Mouse (Mus musculus) layer of hippocampus, adult 9-10 months (tissue): ENCODE measurements around the gene 1700008O03Rik.

ENCODE experiments used
- DNase-seq: peaks from one replicate; pipeline ENCODE4 v3.0.0; 2022; ENCODE audit warnings: low spot score

1700008O03Rik gene

DNA sequence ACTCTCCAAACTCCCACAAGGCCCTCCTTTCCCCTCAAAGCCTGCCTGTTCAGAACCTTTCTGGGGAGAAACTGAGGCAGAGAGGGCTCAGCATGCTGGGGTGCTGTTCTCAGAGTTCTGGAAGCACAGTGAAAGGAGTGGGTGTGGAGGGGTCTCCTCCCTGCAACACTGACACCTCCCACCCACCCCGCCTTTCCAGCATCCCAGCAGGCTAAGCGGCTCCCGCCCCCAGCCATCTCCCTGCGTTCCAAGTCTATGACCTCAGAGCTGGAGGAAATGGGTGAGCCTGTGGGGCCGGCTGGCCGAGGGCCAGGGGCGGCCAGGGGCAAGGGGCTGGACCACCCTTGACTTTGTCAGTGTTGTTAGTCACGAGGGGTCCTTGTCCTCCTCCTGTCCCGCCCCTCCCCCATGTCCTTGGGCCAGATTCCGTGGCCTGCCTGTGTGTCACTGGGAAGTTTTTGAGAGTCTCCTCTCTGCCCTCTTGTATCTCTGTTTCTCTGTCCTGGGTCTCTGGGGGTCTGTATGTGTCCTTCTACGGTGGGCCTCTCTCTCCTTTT lies 42.1 kb downstream of the 1700008O03Rik start:
- no peak for DNase-seq

DNA sequence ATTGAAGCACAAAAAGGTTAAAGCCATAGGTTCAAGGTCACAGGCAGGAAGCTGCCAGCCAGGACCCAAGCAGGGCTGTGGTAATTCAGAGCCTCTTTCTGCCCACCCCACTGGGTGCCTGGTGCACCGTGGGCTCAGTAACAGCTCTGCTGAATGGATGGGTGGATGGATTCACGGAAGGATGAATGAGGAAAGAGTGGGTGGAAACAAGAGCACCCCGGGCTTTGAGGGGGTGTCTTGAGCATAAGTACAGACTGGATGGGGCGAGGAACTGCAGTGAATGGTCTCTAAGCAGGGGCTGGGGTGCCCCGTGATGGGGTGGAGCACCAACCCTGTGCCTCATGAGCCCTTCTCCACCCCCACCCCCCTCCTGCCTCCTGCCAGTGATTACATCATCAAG lies 43.9 kb downstream of the 1700008O03Rik start:
- no peak for DNase-seq

DNA sequence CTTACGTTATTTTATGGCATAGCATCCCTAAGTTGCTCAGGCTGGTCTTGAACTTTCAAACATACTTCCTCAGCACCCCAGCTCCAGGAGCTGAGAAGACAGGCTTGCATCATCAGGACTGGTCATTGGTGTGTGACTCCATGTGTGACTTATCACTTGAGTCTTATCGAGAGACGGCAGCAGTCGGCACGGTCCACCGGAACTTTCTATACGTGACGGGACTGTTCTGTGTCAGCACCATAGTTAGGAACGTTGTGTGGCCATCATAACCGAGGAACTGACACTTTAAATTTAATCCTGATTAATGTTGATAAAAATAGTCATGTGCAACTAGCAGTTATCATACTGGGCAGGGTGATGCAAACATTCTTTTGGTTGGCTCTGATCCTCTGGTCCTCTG lies 44.5 kb downstream of the 1700008O03Rik start:
- no peak for DNase-seq

DNA sequence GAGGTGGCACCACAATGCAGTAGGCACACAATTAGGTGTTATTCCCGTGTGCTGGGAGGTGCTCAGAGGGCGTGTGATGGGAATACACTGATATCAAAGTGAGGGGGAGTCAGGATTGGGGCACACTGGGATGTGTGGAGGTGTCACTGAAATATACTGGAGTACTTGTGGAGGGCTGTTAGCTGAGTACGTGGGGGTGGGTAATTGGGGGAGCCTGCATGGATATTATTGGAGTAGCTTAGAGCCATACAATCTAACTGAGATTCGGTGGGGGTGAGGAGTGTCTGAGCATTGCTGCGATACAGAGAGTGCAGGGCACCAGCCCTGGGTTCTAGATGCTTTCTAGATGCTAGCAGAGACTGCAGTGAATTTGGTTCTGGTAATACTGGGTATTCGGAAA lies 45.4 kb downstream of the 1700008O03Rik start:
- DNase-seq = no peak

DNA sequence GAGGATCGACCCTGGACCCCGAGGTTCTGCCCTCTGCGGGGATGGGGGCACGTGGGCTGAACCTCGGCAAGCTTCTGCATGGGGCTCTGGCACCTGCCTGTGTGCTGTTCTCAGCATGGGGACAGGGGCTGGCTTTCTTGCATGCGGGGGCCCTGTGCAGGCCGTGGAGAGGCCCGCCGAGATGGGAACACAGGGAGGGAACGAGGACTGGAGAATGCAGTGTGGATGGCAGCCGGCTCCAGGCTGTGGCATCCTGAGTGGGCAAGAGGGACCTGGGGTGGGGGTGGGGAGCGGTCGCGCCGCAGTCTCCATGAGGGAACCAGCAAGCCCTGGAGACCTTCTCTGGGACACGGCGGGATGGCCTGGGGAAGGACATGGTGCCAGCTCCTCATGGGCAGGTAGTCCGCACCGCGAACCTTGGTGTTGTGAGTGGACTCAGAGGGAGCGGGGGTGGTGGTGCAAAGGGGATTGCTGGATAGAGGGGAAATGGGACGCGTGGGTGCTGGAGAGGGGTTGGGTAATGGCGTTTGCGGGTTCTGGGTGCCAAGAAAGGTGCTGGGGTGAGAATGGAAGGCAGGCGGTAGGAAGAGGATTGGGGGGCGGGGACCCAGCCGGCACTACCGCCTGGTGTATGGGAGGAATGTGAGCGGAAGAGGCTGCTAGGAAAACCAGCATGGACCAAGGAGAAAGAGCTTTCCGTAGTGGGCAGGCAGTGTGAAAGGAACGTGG lies 48.3 kb downstream of the 1700008O03Rik start:
- DNase-seq = no peak

DNA sequence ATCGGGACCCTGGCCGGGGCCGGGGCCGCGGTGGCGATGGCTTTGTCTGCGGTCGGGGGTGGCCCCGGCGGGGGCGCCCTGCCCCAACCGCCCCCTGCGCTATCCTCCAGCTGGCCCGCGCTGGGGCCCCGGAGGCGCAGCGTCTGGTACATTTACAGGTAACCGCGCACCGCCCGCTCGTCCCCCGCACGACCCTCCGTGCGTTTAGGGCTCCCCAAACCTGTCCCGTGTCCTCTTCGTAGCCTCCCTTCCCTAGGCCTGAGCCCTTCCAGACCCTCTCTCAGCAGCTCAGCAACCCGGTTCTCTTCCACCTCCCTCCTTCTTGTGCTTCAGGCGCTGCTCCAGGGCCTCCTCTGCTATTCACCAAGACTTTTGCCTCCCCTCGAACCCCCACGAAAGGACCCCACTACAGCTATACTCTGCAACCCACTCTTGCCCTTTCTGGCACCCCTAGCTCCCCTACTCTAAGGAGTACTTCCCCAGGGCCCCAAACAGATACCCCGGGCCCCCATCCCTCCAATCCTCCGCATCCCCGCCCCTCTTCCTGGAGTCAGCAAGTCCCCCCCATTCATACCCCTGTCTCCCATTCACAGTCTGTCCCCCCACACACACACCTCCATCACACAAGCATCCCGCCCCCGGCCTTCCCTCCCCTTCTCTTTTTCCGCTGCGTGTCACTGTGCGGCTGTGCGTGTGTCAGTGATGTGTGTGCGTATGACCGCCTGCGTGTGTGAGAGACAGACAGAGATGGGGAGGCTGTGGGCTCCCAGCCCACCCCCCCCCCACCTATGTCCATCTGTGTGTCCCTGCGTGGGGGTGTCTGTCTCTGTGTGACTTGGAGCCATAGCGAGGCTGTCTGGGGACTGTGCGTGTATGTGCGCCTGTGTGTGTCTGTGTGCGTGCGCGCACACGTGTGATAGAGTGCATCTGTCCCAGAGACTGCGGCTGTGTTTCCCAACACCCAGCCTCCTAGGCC lies 49.3 kb downstream of the 1700008O03Rik start:
- DNase-seq = no peak

DNA sequence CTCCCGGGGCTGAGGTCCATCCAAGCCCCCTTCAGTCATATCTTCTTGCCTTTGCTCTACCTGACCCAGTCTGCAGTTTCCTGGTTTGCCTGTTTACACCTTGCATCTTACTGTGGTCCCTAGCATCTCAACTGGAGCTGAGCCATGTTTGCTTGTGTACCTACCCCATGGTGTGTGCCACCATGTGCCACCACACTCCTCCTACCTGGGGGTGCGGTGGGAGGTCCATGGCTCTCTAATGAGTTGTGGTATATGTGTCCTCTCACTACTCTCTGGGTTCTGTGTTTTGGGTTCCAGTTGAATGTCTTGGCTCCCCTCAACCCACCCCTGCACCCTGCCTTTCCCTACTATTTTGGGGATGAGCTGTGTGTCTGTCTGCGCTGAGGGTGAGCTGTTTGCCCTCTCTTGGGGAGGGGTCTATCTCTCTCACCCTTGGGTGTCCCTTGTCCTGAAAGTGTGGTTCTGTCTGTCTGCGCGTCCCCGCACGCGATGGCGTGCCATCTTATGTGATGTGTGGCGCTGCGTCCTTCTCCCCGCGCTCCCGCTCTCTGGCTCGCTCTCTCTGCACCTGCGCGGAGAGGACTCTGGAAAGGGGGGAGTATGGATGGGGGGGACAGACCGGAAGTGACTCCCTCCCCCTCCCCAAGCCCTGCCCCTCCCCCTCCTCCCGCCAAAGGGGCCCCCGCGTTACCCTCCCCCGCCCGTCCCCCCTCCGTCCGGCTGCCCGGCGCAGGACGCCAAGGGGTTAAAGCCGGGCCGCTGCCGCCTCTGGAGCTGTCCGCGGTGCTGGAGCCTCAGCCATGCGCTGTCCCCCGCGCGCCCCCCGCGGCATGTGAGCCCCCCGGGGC lies 50.4 kb downstream of the 1700008O03Rik start:
- DNase-seq = no peak

DNA sequence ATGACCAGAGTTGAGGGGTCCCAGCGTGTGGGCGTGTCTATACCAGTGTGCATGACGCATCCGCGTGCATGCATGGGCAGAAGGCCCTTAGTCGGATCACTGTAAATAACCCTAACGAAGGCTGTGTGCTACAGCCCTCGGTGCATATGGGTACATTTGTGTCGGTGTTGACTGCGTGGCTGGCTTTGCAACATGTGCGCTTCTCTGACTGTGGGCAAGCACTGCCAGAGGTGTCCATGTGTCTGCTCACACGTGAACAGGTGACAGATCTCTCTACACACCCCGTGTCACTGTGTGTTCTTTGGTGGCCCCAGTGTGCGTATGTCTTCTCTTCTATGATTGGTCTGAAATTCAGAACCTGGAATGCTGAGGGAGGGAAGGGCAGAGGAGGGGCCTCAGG lies 51.5 kb downstream of the 1700008O03Rik start:
- no peak for DNase-seq

DNA sequence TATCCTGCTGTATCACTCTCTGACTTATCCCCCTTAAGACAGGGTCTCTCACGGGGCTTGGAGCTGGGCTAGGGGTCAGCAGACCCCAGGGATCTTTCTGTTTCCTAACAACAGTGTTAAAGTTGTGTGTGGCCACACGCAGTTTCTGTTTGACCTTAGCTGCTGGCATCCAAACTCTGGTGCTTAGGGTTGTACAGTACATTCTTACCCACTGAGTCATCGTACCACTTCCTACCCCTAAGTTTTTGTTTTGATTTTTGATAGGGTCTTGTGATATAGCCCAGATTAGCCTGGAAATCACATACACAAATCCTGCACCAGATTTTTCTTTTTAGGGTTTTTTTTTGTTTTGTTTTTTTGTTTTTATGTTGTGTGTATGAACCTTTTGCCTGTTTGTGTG lies 53.3 kb downstream of the 1700008O03Rik start:
- DNase-seq = no peak

DNA sequence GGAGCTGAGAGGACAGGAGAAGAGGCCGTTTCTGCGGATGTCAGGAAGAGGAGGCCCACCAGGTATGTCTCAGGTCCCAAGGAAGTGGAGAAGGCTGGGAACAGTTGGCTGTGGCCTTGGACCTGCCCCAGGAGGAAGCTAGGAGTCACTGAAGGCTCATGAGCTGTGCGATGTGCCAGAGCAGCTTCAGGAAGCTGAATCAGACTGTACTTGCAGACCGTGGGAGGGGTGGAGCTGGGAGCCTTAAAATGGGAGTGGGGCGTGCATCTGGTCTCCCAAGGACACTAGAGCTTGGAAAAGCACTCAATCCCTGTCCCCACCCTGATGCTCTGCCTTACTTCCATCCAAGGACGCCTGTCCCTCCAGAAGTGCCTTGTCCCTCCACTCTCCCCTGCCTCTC lies 59.0 kb downstream of the 1700008O03Rik start:
- no peak for DNase-seq

DNA sequence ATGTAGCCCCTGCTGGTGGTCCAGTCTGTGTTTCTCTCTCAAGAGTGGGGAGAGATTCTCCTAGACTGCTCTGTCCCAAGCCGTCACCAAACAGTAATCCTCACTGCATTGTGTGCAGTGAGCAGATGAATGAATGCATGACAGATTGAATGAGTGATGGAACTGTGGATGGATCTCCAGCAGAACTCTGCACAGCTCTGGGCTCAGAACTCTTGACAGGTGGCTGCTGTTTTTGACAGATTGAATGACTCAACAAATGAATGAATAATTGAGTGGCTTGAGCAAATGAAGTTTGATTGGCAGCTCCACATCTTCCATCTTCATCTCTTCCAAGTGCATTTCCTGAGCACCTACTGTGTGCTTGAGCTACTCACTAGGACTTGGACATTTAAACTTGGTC lies 63.3 kb downstream of the 1700008O03Rik start:
- DNase-seq = no peak

DNA sequence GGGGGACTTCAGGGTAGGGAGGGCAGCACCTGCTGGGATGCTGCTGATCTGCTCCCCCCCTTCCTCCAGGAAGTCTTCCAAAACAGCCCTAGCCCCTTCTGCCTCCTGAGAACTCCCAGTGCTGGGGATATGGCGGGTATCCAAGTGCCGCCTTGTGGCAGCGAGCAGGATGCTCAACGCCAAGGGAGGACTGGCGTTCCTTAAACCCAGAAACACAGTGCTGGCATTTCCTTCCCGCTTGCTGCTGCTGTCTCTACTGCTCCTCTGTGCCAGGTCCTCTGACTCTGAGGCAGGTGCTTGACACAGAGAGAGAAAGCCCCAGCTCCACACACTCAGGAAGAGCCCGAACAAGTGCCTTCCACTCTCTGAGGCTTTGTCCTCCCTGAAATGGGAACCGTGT lies 64.7 kb downstream of the 1700008O03Rik start:
- DNase-seq = no peak

DNA sequence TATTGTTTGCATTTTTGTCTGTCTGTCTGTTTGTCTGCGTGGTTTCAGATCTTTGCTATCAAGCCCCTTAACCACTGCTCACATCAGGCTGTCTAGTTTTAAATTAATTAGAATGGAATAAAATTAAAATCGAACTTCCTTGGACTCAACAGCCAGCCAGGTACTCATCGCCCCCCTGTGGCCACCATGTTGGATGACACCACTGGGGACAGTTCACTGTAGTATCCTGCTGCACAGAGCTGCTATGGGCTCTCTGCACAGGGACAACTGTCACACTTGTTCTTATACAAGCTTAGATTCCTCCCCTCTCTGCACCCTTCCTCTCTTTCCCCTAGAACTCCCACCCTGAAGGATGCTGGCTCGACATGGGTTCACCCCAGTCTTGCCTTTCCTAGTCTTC lies 67.7 kb downstream of the 1700008O03Rik start:
- DNase-seq = no peak

DNA sequence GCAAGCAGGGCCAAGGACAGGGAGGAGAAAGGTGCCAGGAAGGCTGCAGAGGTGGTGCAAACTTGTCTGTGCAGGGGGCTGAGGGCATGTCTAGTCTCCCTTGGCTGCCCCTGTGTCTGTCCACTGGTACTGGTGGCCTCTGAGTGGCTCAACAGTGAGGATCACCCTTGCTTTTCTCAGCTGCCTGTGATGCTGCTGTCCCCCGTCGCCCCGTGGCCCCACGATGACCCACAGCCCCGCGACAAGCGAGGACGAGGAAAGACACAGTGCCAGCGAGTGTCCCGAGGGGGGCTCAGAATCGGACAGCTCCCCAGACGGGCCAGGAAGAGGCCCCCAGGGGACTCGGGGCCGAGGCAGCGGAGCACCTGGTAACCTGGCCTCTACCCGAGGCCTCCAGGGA lies 73.1 kb downstream of the 1700008O03Rik start:
- no peak for DNase-seq

DNA sequence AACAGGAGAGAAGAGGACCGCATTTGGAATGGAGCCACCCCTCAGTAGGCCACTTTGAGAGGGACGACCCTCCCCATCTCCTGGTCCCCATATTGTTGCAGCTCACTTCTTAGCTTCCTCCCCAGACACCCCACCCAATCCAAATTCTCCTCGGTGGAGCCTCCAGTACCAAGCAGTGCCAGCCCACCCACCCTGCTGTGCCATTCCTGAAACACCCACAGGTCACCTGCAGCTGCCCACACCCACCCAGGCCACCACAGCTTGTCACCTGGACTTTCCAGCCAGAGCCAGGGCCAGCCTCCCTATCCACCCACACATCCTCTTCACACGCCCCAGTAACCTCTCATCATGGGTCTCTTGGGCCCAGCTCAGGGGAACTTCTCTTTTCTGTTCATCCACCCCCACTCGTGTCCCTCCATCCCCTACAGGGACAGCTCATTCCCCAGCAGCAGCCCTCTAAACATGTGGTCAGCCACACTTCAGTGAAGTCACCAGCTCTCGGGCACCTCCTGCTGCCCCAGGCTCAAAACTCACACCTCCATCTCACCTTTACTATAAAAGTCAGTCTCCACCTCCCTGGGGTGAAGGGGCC lies 73.8 kb downstream of the 1700008O03Rik start:
- DNase-seq = no peak

DNA sequence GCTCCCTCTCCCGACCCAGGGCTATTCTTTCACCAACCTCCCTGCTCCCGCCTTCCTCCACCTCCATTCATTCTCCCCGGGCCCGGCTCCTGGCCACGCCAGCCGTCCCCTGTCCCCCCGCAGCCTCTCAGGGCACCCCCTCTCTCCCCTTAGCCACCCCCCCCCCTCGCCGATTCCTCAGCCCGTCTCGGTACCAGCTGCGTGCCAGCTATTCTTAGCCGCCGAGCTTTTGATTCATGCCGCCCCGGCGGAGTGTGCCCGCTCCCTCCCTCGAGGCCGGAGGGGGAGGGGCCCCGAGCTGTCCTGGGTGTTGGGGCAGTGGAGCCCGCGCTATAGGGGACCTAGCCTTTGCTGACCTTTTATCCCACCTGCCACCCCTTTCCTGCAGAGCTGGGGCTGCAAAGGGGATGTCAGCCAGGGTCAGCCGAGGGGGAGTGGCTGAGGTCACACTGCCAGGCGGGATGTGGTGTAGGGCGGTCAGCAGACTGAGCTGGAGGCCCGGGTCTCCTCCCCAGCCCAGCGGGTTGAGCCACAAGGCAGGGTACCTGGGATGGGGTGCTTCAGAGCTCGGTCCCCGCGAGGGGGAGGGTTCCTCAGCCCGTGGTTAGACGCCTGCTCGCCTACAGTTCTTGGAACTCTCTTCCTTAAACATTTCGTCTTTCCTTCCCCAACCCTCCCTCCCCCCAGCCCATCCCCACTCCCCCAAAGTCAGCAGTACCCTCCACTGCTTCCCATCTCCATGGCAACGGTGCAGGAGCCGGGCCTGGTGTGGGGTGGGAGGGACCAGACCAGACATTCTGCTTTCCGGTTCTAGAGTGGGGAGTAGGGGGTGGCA lies 74.5 kb downstream of the 1700008O03Rik start:
- no peak for DNase-seq

DNA sequence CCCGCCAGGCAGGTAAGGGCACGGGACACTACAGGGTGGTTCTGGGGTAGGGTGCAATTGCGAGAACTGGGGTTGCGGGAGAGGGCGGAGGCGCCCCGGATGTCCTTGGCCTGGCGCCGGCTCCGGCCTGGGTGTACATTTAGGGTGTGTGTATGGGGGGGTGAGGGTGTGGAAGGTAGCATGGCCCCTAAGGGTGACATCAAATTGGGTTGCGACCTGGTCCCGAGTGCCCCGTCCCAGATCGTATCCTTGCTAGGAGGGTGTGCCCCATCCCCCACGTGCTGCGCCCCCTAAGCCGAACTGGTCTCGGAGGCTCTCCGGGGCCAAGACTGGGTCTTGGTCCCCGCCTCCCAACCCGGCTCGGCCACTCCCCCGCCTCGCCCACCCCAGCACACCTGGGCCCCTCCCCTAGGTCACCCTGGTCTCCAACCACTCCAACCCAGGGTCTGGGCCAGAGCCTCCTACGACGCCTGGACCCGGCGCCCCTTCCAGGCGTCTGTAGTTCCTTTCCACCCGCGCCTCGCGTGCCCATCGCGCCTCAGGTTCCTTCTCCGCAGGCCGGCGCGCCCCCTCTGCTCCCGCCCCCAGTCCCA lies 75.2 kb downstream of the 1700008O03Rik start:
- no peak for DNase-seq
